Mouse (Mus musculus) kidney, postnatal 0 days (tissue): ENCODE data around the gene Rrh. TPM values are rescaled to one million over a fixed set of nuclear protein-coding genes. Genes with fewer than 3 reads are reported as not detected.

Experiments used
- ATAC-seq: fragments of 200-750 bp; cut with Nextera tagmentation; replicated peaks from 2 replicates; pipeline ENCODE4 v1.8.0; 2017; ENCODE audit warnings: low read depth, moderate number of reproducible peaks, moderate TSS enrichment, moderate library complexity; ENCODE audit not compliant: low FRiP score
- DNase-seq: peaks from one replicate; pipeline ENCODE4 v3.0.0-alpha.2; 2016; ENCODE audit warnings: low spot score
- H3K27ac ChIP-seq: fragments of 300-500 bp; sonication (generic); 2 replicates; pipeline ENCODE4 v1.5.1; 2014; ENCODE audit warnings: mild to moderate bottlenecking
- H3K27me3 ChIP-seq: fragments of 300-500 bp; sonication (generic); 2 replicates; pipeline ENCODE4 v1.6.1; 2014; ENCODE audit warnings: low read length, mixed read lengths; ENCODE audit not compliant: insufficient read depth
- H3K36me3 ChIP-seq: fragments of 300-500 bp; sonication (generic); 2 replicates; pipeline ENCODE4 v1.6.1; 2014; ENCODE audit warnings: low read length, mixed read lengths; ENCODE audit not compliant: insufficient read depth
- H3K4me1 ChIP-seq: fragments of 300-500 bp; sonication (generic); replicated peaks from 2 replicates; pipeline ENCODE4 v1.6.1; 2014; ENCODE audit warnings: antibody characterized with exemption, low read length, mixed read lengths; ENCODE audit not compliant: insufficient read depth
- H3K4me2 ChIP-seq: fragments of 300-500 bp; sonication (generic); 2 replicates; pipeline ENCODE4 v1.6.1; 2014; ENCODE audit warnings: mild to moderate bottlenecking, low read length, moderate library complexity, mixed read lengths
- H3K4me3 ChIP-seq: fragments of 300-500 bp; sonication (generic); replicated peaks from 2 replicates; pipeline ENCODE4 v1.5.1; 2014; ENCODE audit warnings: low read depth, low read length
- H3K9ac ChIP-seq: fragments of 300-500 bp; sonication (generic); 2 replicates; pipeline ENCODE4 v1.6.1; 2014; ENCODE audit warnings: low read depth, low read length
- H3K9me3 ChIP-seq: fragments of 300-500 bp; sonication (generic); replicated peaks from 2 replicates; pipeline ENCODE4 v1.6.1; 2016; ENCODE audit warnings: low read length, inconsistent platforms, mixed read lengths
- CTCF ChIP-seq: IDR thresholded peaks from 2 replicates; pipeline ENCODE4 v1.5.1; 2016; ENCODE audit warnings: antibody characterized with exemption, low read depth, mild to moderate bottlenecking, moderate library complexity
- WGBS: fragments of 180-500 bp; shearing (Covaris S2); extraction: QIAGEN DNeasy Blood & Tissue Kit; methylation state at CpG from one replicate; pipeline ENCODE4 v1.1.7; 2014; 5-methylcytosine and 5-hydroxymethylcytosine counted together
- polyA plus RNA-seq: library from polyadenylated mRNA; unstranded; fragments of >200 nt; fragmentation: Nextera tagmentation; extraction: Ambion mirVana; gene quantifications from 2 replicates; pipeline ENCODE4 v1.2.1, GENCODE M21; 2015

The Rrh gene
- polyA plus RNA-seq, 1 experiment from 2014 or later = 0.33 TPM

DNA sequence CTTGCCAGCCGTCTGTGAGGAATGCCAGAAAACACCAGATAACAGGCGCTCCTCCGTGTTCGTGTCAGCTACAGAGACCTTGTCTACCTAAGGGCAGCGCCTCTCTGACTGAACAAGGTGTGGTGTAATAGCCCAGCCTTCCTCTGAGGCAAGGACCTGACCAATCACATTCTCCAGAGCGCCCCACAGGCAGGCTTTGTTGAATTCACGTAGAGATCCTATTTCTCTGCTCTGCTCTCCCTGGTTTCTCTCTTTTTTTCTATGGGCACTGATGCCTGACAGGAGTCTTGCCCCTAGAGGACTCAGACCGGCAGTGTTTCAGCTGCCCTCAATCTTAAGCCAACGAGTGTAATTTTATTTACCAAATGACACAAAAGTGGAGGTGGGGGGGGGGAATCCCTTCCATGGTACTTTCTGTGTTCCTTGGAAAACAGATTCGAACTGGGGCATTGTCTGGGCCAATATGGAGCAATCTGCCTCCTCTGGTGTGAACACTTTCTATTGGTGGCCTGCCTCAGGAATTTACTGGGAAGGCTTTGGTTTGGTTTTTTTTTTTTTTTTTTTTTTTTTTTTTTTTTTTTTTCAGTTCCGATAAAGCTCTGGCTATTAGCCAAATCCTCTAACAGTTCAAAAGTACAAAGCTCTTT lies 13.8 kb upstream of the Rrh start:
- no peaks in the 10 kb centered on the region for H3K36me3 ChIP-seq
- ATAC-seq = peak; percentile 92
- H3K27me3 ChIP-seq = no peaks in the 10 kb centered on the region
- no peaks in the 10 kb centered on the region for H3K4me1 ChIP-seq
- no peaks in the 10 kb centered on the region for H3K9me3 ChIP-seq
- H3K4me2 ChIP-seq = peak overlapping the region; percentile 42
- H3K27ac ChIP-seq = peak overlapping the region; percentile 88
- no peak overlapping the region for H3K4me3 ChIP-seq
- DNase-seq = peak; percentile 94
- 12% methylated on average over 11 of the region's 11 CpGs for WGBS
- no peak overlapping the region for H3K9ac ChIP-seq
- TF ChIP-seq CTCF = peak; percentile 34

DNA sequence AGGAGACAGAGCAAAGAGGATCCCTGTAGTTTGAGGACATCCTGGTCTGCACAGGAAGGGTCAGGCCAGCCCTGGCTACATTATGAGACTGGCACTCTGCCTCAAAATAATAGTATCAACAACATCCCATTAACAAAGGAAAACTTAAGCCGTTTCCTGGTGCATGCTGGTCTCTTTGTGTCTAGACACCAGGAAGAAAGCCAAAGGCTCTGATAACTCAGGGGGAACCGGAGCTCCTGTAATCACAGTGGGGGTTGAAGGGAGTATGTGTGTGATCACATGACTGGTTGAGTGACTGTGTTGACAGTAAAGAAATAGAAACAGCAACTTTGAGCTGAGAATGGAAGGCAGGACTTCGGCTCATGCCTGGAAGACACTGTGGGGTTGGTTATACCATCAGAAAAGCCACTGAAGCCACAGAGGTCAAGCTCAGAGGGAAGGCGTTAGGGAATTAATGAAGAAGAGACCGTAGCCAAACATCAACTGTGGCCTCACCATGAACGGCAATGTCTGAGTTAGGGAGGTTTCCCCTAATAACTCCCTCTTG lies 13.1 kb upstream of the Rrh start, which contains the start of gene Cfi:
Gene Cfi, plus strand, starts transcription at position 497 of the 547 bp plus-strand sequence.
- Histone ChIP-seq H3K9ac (no peak within 1 kb of the TSS), H3K36me3 (no peaks in the 10 kb centered on the region), H3K9me3 (no peaks in the 10 kb centered on the region), H3K4me2 (peak within 1 kb of the TSS; percentile 42), H3K27me3 (no peaks in the 10 kb centered on the region), H3K4me1 (no peaks in the 10 kb centered on the region), H3K27ac (peak within 1 kb of the TSS; percentile 88), H3K4me3 (no peak within 1 kb of the TSS)
- TF ChIP-seq CTCF = no peak
- WGBS = 38% methylated on average over 6 of the region's 6 CpGs
- DNase-seq (peak; percentile 70), ATAC-seq (0 out of 2 replicates have a peak, but pooled peaks have one; percentile 5)

DNA sequence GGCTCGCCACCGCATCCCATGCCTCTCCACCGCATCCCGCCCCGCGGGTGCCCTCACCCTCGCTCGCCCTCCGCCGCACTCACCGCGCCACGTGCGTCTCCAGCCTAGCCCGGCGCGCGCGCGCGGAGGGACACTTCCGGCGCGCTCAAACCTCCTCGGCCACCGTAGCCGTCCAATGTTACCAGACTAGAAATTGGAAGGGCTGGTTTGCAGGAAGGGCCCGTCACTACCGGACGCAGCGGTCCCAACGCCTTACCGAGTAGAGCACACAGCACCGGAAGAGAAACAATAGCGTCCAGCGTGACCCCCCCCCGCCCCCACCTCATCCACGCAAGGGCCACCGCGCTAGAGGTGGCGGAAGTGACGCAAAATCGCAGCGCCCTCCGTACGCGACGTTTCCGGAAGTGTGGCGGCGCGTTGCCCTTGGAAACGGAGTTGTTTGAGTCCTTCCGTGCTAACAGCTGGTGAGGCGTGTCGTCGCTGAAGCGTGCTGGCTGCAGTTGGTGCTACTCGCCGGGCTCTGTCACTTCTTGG lies 8.7 kb upstream of the Rrh start, which contains the start of gene Gar1:
Gene Gar1, minus strand, starts transcription at position 362 of the 534 bp plus-strand sequence.
- Histone ChIP-seq H3K27me3 (no peaks in the 10 kb centered on the region), H3K9ac (peak within 1 kb of the TSS; percentile 69), H3K4me3 (peak within 1 kb of the TSS; percentile 77), H3K27ac (peak within 1 kb of the TSS; percentile 91), H3K9me3 (no peaks in the 10 kb centered on the region), H3K4me1 (peaks cover 7% of the 10 kb centered on the region; the same call in 1 of the 2 replicates), H3K4me2 (peak within 1 kb of the TSS; percentile 85), H3K36me3 (no peaks in the 10 kb centered on the region)
- TF ChIP-seq CTCF = no peak
- ATAC-seq = peak; percentile 91
- under 1% methylated on average over 60 of the region's 60 CpGs for WGBS
- peak; percentile 97 for DNase-seq

DNA sequence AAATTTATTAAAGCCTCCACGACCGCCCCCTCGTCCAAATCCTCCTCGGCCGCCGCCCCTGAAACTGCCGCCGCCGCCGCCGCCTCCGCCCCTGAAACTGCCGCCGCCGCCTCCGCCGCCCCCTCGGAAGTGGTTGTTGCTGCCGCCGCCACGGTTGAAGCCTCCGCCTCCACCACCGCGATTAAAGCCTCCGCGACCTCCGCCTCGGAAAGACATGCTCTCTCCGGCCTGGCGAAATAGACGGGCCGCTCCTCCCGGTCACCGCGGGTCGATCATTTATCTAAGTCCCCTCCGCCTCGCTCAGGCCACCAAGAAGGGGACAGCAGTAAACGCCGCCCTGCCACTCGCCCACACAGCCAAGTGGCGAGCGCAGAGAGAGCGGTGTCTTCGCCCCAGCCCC lies 8.2 kb upstream of the Rrh start:
- no peak for TF ChIP-seq CTCF
- Histone ChIP-seq H3K4me1 (peaks cover 7% of the 10 kb centered on the region; the same call in 1 of the 2 replicates), H3K4me2 (peak overlapping the region; percentile 85), H3K27me3 (no peaks in the 10 kb centered on the region), H3K9me3 (no peaks in the 10 kb centered on the region), H3K4me3 (peak overlapping the region; percentile 77), H3K9ac (peak overlapping the region; percentile 69), H3K27ac (peak overlapping the region; percentile 91), H3K36me3 (no peaks in the 10 kb centered on the region)
- DNase-seq (no peak), ATAC-seq (no peak; the same call in 1 of the 2 replicates)
- WGBS = 2% methylated on average over 35 of the region's 45 CpGs

DNA sequence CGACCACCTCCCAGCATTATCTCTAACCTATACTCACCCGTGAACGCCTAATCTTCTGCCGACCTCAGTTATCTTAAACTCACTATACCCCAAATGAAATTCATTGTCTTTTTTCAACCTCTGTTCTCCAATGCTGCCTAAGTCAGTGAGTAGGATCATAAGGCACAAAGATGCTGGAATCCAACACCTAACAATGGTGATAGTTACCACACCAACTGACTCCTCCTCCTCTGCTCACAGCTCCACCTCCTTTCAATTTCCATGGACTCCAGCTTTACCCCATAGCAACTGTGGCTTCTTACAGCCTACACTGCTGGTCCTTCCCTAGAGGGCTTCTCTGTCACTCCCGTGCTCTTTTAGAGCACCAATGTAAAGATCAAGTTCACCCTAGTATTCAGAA lies 5.3 kb upstream of the Rrh start:
- Histone ChIP-seq H3K36me3 (peaks cover 16% of the 10 kb centered on the region; the same call in 1 of the 2 replicates), H3K4me2 (no peak overlapping the region), H3K4me1 (peaks cover 7% of the 10 kb centered on the region; the same call in 1 of the 2 replicates), H3K27ac (no peak overlapping the region), H3K9ac (no peak overlapping the region), H3K9me3 (no peaks in the 10 kb centered on the region), H3K27me3 (no peaks in the 10 kb centered on the region), H3K4me3 (no peak overlapping the region)
- WGBS = 97% methylated on average over 5 of the region's 5 CpGs
- DNase-seq (no peak), ATAC-seq (no peak)
- TF ChIP-seq CTCF = no peak

DNA sequence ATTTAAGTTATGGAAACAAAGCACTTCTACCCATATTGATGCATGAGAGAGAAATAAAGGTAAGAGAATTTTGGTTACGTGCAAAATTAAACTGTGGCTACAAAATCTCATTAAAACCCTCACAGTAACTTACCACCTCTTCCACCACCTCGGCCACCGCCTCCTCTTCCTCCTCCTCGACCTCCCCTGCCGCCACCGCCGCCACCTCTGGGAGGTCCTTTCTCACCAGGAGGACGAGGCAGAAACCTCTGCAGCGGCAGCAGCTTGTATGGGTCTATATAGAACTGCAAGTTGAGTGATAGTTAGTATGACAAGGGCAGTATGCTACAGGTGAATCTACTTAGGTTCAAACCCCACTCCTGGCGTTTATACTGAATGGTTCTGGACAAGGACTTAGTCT lies 4.3 kb upstream of the Rrh start:
- no peak for TF ChIP-seq CTCF
- no peak overlapping the region for H3K4me3 ChIP-seq
- no peak for DNase-seq
- no peaks in the 10 kb centered on the region for H3K27me3 ChIP-seq
- ATAC-seq = no peak
- H3K4me2 ChIP-seq = no peak overlapping the region
- H3K4me1 ChIP-seq = peaks cover 7% of the 10 kb centered on the region; the same call in 1 of the 2 replicates
- H3K9ac ChIP-seq = no peak overlapping the region
- no peaks in the 10 kb centered on the region for H3K9me3 ChIP-seq
- peaks cover 16% of the 10 kb centered on the region; the same call in 1 of the 2 replicates for H3K36me3 ChIP-seq
- H3K27ac ChIP-seq = no peak overlapping the region
- 87% methylated on average over 10 of the region's 10 CpGs for WGBS
